Mouse (Mus musculus) left cerebral cortex, adult 18-20 months (tissue): ENCODE results near the gene 5730522E02Rik. TPM values are rescaled to one million over a fixed set of nuclear protein-coding genes. Genes with fewer than 3 reads are reported as not detected.

Source experiments
- DNase-seq, 2 experiments: peaks; one replicate each; pipeline ENCODE4 v3.0.0; 2021 to 2022; ENCODE audit warnings: low spot score in 2 of 2, mixed read lengths in 1 of 2
- total RNA-seq, 2 experiments: library from RNA; stranded (reverse); gene quantifications; 2 replicates each; pipeline ENCODE4 v1.2.3; 2021

The 5730522E02Rik gene
- total RNA-seq, 2 experiments from 2014 or later = 10.6 to 12.3 TPM

- DNase-seq = no peak
These were observed 81.5 kb downstream of the 5730522E02Rik start for GRCm38 (mm10) chr11:26129054-26129453.

- no peak for DNase-seq
These were observed 82.2 kb downstream of the 5730522E02Rik start for GRCm38 (mm10) chr11:26128385-26128784.

- no peak for DNase-seq
These were observed 84.6 kb downstream of the 5730522E02Rik start for GRCm38 (mm10) chr11:26125923-26126322.

DNA sequence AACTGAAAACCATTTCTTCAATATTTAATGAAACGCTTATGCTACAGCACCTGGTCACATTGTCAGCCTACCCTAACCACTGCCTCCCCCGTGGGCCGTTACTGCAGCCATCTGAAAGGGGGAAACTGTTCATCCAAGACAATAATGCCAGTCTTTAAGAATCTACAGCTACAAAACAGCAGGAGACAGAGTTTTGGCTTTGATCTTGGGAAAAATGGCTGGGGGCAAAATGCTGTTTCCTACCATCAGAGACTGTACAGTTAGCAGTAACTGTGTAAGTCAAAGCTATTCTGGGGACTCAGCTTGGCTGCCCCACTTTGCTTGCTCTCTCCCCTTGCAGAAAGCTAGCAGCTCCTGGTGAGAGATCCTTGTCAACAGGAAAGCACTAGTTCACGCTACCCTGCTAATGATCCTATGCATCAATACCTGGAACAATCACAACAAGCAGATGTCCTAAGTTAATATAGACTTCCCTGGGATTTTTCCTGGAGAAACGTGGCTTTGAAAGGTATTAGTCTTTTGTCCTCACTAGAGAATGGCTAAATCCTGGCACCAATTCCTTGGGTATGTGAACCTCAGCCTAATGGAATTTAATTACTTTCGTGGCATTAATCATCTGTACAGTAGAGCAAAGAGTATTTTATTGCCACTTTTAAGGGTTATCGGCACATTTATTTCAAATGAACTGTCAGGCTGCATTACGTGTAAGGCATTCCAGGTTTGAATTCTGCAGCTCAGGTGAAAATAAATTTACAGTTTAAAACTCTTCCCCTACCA is 89.6 kb downstream of the 5730522E02Rik start:
- no peak for DNase-seq

GRCm38 (mm10) chr11:26117651-26118050 is 92.9 kb downstream of the 5730522E02Rik start:
- peak in 1 of 2 experiments; percentile 23 for DNase-seq

DNA sequence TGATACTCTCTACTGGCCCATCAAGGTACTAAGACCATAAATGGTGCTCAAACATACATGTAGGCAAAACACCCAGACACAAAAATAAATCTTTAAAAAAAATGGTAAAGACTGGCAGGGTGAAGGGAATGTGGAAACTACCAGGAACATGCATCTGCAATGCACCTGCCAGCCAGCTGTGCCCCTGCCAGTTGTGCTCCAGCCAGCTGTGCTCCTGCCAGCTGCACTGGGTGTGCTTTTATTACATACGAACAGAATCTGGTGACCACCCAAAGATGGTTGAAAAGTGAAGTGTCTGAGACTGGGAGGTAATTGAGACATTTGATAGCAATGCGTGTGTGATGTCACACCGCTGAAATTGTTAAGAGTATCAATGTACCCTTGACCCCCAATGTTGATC is 98.4 kb downstream of the 5730522E02Rik start:
- no peak for DNase-seq

- DNase-seq = no peak
These were observed 101.9 kb downstream of the 5730522E02Rik start for GRCm38 (mm10) chr11:26108647-26109046.

DNA sequence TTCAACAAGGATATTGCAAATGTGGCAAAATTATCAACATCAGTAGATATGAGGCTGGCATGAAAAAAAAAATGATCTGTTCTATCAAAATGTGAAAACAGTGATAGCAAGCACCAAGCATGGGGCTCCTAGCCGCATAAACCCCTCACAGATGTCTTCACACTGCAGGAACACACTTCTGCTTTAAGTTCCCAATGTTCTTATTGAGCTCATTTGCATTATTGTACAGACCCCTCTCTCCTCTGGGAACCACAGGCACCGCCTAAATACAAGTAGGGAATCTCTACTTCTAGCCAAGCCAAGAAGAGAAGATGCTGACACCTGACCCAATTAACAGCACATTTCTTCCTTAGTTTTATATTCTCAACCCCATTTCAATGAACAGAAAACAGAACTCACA is 105.9 kb downstream of the 5730522E02Rik start:
- no peak for DNase-seq

DNA sequence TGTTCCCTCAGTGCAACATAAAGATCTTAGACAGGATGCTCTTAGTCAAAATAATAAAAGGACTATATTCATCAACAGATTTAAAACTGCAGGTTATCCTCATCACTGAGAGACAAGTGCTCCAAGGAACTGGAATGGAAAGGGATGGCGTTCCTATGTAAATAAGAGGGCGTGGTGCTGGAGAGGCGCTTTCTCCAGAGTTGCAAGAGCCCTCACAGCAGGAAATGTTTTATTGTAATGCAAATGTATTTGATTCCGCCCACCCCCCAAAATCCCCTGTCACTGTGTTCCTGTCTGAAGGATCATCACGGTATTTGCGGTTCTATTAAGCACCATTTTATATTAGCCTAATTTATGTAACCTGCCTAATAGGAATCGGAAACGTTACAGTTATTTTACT is 106.9 kb downstream of the 5730522E02Rik start:
- no peak for DNase-seq

DNA sequence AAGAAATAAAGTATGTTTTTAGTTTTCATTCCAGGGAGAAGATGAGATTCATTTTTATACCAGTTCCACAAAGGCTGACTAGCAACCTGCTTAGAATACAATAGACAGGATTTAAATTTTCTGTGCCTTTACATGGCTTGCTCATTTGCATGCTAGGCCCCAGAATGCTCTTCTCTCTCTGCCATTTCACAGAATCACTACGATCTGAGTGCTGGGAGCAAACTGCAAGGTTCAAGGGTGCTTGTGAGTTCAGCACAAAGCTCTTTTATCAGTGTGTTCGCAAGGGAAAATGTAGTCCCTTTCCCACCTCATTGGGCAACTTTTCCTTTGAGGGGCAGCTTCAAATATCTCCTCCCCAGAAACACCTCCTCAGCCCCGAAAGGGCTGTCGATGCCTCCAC is 107.7 kb downstream of the 5730522E02Rik start:
- DNase-seq = no peak

DNA sequence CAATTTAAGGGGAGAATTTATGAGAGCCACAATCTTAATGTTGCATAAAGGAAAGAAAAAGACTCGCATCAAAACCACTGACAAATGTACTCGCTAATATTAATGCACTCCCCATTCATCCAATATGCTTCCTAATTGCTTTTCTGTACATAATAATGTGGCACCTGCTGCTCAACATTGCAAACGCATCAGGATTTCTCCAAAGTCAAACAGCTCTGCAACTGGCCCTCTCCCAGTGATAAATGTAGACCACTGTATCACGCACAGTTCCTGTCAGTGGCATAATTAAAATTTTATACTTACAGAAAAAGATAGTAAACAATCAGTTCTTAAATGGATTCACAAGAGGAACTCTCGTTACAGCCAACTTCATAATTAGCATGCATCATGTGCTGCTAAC is 110.5 kb downstream of the 5730522E02Rik start:
- no peak for DNase-seq

GRCm38 (mm10) chr11:26098933-26099332 is 111.6 kb downstream of the 5730522E02Rik start:
- no peak for DNase-seq

- no peak for DNase-seq
These were observed 114.5 kb downstream of the 5730522E02Rik start for GRCm38 (mm10) chr11:26096095-26096494.

- DNase-seq = no peak
These were observed 121.6 kb downstream of the 5730522E02Rik start for GRCm38 (mm10) chr11:26088993-26089392.

- DNase-seq = no peak
These were observed 123.9 kb downstream of the 5730522E02Rik start for GRCm38 (mm10) chr11:26086679-26087078.

GRCm38 (mm10) chr11:26085380-26086035 is 125.1 kb downstream of the 5730522E02Rik start:
- DNase-seq = no peak

GRCm38 (mm10) chr11:26076335-26076734 is 134.2 kb downstream of the 5730522E02Rik start:
- no peak for DNase-seq

DNA sequence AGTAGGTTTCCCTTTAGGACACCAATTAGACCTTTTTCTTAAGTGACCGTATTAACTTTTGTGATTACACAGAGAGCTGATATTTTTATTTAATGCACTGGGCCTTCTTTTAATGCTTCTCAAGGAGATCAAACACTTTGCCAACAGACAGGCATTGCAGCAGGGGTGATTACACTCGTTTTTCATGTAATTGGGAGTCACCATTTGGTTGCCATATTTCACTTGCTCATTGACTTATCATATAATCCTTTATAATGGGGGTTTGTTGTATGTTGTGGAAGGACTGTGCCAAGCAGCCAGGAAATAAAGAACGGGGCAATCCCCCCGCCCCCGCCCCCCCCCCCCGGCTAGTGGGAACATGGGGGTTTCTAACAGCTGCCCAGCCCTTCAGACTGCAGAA is 135.0 kb downstream of the 5730522E02Rik start:
- no peak for DNase-seq

GRCm38 (mm10) chr11:26073638-26074294 is 136.8 kb downstream of the 5730522E02Rik start:
- DNase-seq = peak; percentile 73 to 79

DNA sequence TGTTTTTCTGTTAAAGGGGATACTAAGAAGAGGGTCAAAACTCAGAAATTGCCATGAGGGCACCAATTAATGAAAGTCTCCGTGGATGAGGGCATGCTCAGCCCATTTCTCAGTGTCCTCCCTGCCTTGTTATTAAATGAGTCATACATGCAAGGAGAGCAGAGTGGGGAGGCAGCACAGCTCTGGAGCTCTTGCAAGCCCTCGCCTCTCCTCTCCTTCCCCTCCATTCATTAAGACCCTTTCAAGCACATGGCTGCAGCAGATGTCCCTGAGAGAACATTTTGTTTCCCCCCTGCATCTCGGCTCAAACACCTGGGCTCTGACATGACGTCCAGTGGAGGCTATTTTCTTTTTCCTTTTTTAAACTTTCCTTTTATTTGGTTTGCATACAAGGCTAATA is 138.5 kb downstream of the 5730522E02Rik start:
- no peak for DNase-seq

DNA sequence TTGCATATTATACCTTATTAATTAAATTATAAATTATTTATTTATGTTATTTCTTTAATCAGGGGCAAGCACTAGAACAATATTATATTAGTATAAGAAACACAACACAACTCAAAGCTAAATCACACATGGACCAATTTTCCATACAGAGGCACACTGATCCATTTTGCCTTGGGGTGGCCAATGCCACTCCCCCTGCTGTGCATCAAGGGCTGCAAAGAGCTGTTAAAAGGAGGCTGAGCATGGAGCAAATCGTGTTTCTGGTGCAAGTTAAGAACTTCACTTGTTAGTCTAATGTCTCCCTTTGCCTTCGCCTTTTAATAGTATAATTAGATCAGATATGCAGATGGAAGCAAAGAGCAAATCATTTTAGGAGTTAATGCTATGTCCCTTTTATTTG is 147.3 kb downstream of the 5730522E02Rik start:
- no peak for DNase-seq
